Mouse (Mus musculus): ENCODE measurements around the gene Exoc4.

- TF ChIP-seq CTCF (IDR thresholded peaks at IDR 0.05; ENCODE audit: insufficient read depth, low read length), result peak; percentile 93
- TF ChIP-seq POLR2A (IDR thresholded peaks at IDR 0.05; ENCODE audit: borderline replicate concordance, extremely low read depth, low read depth, low read length), result no peak
These were observed 680.6 kb downstream of the Exoc4 start for GRCm38 (mm10) chr6:33929342-33930086.
